Mouse (Mus musculus) hindbrain, embryonic 14.5 days (tissue): ENCODE measurements around the gene Cpeb1. TPM values are rescaled to one million over a fixed set of nuclear protein-coding genes. Genes with fewer than 3 reads are reported as not detected.

ENCODE experiments used
- ATAC-seq: fragments of 200-750 bp; cut with Nextera tagmentation; 2 replicates; pipeline ENCODE4 v1.8.0; 2017; ENCODE audit warnings: moderate number of reproducible peaks, mild to moderate bottlenecking, moderate TSS enrichment, moderate library complexity; ENCODE audit not compliant: low FRiP score
- DNase-seq: peaks from one replicate; pipeline ENCODE4 v3.0.0-alpha.2; 2015; ENCODE audit warnings: low spot score
- H3K27ac ChIP-seq: fragments of 300-500 bp; sonication (generic); 2 replicates; pipeline ENCODE4 v1.5.1; 2014; ENCODE audit warnings: mild to moderate bottlenecking, moderate library complexity
- H3K27me3 ChIP-seq: fragments of 300-500 bp; sonication (generic); 2 replicates; pipeline ENCODE4 v1.6.1; 2014; ENCODE audit warnings: mild to moderate bottlenecking, low read length, mixed read lengths; ENCODE audit not compliant: control insufficient read depth, insufficient read depth
- H3K36me3 ChIP-seq: fragments of 300-500 bp; sonication (generic); replicated peaks from 2 replicates; pipeline ENCODE4 v1.6.1; 2014; ENCODE audit not compliant: control insufficient read depth, insufficient read depth
- H3K4me1 ChIP-seq: fragments of 300-500 bp; sonication (generic); replicated peaks from 2 replicates; pipeline ENCODE4 v1.6.1; 2014; ENCODE audit warnings: antibody characterized with exemption, low read length, mixed read lengths; ENCODE audit not compliant: control insufficient read depth, insufficient read depth
- H3K4me2 ChIP-seq: fragments of 300-500 bp; sonication (generic); replicated peaks from 2 replicates; pipeline ENCODE4 v1.6.1; 2014; ENCODE audit warnings: mild to moderate bottlenecking, moderate library complexity
- H3K4me3 ChIP-seq: fragments of 300-500 bp; sonication (generic); replicated peaks from 2 replicates; pipeline ENCODE4 v1.5.1; 2014; ENCODE audit warnings: mild to moderate bottlenecking, low read length
- H3K9ac ChIP-seq: fragments of 300-500 bp; sonication (generic); 2 replicates; pipeline ENCODE4 v1.6.1; 2014
- H3K9me3 ChIP-seq: fragments of 300-500 bp; sonication (generic); 2 replicates; pipeline ENCODE4 v1.6.1; 2016; ENCODE audit warnings: low read length; ENCODE audit not compliant: control insufficient read depth
- WGBS: fragments of 180-500 bp; shearing (Covaris S2); extraction: QIAGEN DNeasy Blood & Tissue Kit; methylation state at CpG from one replicate; pipeline ENCODE4 v1.1.7; 2014; 5-methylcytosine and 5-hydroxymethylcytosine counted together
- polyA plus RNA-seq: library from polyadenylated mRNA; unstranded; fragments of >200 nt; fragmentation: Nextera tagmentation; extraction: Ambion mirVana; gene quantifications from 2 replicates; pipeline ENCODE4 v1.2.1, GENCODE M21; 2014

The Cpeb1 gene
- polyA plus RNA-seq, 1 experiment from 2014 or later = 6.2 TPM

DNA sequence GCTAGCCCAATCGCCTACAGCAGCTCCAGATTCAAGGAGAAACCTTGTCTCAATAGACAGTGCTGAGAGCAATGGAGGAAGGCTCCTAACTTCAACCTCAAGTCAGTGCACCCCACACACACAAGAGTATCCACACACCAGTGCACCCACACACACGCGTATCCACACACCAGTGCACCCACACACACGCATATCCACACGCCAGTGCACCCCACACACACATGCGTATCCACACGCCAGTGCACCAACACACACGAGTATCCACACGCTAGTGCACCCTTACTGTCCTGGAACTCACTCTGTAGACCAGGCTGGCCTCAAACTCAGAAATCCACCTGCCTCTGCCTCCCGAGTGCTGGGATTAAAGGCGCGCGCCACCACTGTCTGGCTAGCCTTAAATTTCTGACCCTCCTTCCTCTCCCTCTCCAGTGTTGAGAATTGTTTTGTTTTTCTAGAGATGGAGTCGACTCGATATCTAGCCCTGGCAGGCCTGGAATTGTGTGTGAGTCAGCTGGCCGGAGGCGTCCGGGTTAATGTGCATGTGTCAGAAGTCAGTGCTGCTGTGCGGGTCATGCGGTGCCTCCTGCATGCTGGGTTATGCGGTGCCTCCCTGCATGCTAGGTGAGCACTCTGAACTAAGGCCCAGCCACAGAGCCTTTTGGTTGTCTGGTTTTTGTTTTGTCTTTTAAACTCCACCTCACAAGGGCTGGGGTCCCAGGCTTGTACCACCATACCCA, 117.3 kb downstream of the Cpeb1 start:
- 97% methylated on average over 21 of the region's 21 CpGs for WGBS
- Histone ChIP-seq H3K9ac (no peak overlapping the region), H3K36me3 (peaks cover 50% of the 10 kb centered on the region), H3K9me3 (no peaks in the 10 kb centered on the region), H3K4me3 (no peak overlapping the region), H3K4me1 (peaks cover 7% of the 10 kb centered on the region; the same call in 1 of the 2 replicates), H3K4me2 (no peak overlapping the region), H3K27me3 (no peaks in the 10 kb centered on the region), H3K27ac (no peak overlapping the region)
- ATAC-seq (no peak), DNase-seq (no peak)

DNA sequence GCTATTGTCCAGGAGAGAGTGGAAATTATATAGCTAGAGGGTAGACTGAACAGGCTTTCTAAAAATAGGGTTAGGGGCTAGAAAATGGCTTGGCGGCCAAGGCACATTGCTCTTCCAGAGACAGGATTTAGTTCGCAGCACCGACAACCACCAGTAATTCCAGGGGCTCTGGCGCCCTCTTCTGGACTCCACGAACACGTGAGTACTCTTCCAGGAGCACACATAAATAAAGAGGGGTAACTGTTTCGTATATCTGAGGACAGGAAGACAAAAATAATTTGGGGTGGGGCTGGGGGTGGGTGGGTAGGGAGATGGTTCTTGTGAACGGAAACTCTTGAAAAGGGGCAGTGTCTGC, 118.9 kb downstream of the Cpeb1 start:
- Histone ChIP-seq H3K27me3 (no peaks in the 10 kb centered on the region), H3K9me3 (no peaks in the 10 kb centered on the region), H3K4me1 (0 out of 2 replicates have a peak, but pooled peaks cover 4% of the 10 kb centered on the region), H3K36me3 (peaks cover 43% of the 10 kb centered on the region), H3K4me2 (no peak overlapping the region), H3K4me3 (no peak overlapping the region), H3K9ac (no peak overlapping the region), H3K27ac (peak overlapping the region; percentile 9; the same call in 1 of the 2 replicates)
- DNase-seq = peak; percentile 64
- ATAC-seq = no peak
- WGBS = 30% methylated on average over 8 of the region's 8 CpGs

DNA sequence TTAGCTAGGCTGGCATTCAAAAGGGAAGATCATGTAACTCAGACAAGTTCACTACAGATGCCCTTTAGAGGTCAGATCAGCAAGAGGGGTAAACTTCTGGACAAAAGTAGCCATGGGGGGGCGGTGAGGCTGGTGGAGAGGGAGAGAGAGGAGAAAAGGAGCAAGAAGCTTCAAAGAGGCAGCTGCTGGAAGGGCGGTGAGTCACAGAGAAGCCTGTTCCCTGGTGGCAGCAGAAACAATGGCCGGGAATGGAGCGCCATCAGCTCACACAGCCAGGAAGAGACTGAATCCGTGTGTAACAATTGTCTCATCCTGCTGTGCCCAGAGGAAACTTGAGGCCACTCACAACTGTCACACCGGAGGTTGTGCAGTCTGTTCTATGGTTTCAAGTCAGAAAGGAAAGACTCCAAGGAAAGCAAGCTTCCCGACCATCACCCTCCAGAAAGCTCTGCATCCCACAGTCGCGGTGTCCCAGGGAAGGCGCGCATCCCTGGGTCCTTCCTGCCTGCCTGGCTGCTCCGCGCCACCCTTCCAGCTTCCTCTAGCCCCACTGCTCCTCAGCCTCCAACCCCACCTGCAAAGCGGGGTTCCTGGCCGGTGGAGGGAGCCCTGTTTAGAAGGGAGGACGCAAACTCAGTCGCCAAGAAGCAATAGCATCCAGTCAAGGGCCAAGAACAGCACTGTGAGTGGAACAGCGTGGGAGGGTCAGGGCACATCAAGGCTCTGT, 119.4 kb downstream of the Cpeb1 start:
- no peak overlapping the region for H3K9ac ChIP-seq
- H3K36me3 ChIP-seq = peaks cover 38% of the 10 kb centered on the region
- H3K27ac ChIP-seq = peak overlapping the region; percentile 9
- ATAC-seq (no peak), DNase-seq (no peak)
- no peaks in the 10 kb centered on the region for H3K9me3 ChIP-seq
- no peak overlapping the region for H3K4me2 ChIP-seq
- 31% methylated on average over 18 of the region's 18 CpGs for WGBS
- 0 out of 2 replicates have a peak, but pooled peaks cover 4% of the 10 kb centered on the region for H3K4me1 ChIP-seq
- no peaks in the 10 kb centered on the region for H3K27me3 ChIP-seq
- no peak overlapping the region for H3K4me3 ChIP-seq

DNA sequence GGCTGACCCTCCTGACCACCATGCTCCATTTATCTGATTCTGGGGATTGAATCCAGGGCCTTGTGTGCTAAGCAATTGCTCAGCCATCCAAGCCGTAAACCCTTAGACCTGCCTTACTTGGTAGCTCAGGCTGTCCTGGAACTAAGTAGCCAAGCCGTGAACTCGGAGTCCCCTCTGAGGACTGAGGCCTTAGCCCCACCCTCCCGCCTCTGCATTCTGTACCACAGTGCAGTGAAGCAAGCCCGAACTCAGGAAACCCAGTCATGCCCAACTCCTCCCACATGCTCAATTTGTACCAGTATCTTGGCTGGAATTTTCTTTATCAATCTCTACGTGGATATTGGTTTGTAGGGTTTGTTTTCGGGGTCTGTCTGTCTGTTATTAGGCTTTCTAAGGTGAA, 123.4 kb downstream of the Cpeb1 start:
- ATAC-seq (no peak), DNase-seq (no peak)
- Histone ChIP-seq H3K9ac (no peak overlapping the region), H3K9me3 (no peaks in the 10 kb centered on the region), H3K27me3 (no peaks in the 10 kb centered on the region), H3K4me2 (no peak overlapping the region), H3K27ac (no peak overlapping the region), H3K36me3 (peaks cover 16% of the 10 kb centered on the region), H3K4me1 (0 out of 2 replicates have a peak, but pooled peaks cover 4% of the 10 kb centered on the region), H3K4me3 (no peak overlapping the region)
- 83% methylated on average over 7 of the region's 7 CpGs for WGBS

DNA sequence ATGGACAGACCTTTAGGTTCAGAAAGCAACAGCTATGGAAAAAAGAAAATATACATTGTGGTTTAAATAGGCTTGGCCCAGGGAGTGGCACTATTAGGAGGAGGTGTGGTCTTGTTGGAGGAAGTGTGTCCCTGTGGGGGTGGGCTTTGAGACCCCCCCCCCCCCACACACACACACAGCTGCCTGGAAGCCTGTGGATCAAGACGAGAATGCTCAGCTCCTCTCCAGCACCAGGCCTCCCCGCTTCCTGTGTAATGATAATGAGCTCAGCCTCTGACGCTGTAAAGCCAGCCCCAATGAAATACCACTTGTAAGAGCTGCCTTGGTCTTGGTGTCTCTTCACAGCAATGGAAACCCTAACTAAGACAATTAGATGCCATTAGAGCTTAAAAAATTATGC, 124.5 kb downstream of the Cpeb1 start:
- Histone ChIP-seq H3K36me3 (peaks cover 16% of the 10 kb centered on the region), H3K9me3 (no peaks in the 10 kb centered on the region), H3K4me2 (no peak overlapping the region), H3K27ac (no peak overlapping the region), H3K4me3 (no peak overlapping the region), H3K27me3 (no peaks in the 10 kb centered on the region), H3K4me1 (no peaks in the 10 kb centered on the region), H3K9ac (no peak overlapping the region)
- WGBS = 8% methylated on average over 3 of the region's 3 CpGs
- ATAC-seq (no peak), DNase-seq (no peak)

DNA sequence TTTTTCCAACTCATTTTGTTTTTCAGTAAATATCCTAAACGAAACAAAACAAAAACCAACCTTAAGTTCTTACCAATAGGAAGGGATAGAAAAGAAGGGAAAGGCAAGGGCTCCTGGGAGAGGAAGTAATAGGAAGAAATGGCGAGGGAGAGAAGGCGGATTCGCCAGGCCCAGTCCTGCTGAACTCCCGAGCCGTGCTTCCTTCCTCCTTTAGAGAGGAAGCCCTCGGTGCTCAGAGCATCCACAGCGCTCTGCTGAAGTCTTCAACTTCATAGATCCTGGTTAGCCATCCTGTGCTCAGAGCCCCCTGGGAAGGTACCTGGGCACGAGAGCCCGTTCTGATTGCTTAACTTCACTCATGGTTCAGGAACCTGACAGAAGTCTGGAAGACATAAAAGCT, 127.6 kb downstream of the Cpeb1 start:
- Histone ChIP-seq H3K27me3 (no peaks in the 10 kb centered on the region), H3K27ac (no peak overlapping the region), H3K36me3 (peaks cover 11% of the 10 kb centered on the region), H3K4me1 (no peaks in the 10 kb centered on the region), H3K4me2 (no peak overlapping the region), H3K4me3 (no peak overlapping the region), H3K9me3 (no peaks in the 10 kb centered on the region), H3K9ac (no peak overlapping the region)
- 78% methylated on average over 10 of the region's 10 CpGs for WGBS
- no peak for DNase-seq
- no peak for ATAC-seq

DNA sequence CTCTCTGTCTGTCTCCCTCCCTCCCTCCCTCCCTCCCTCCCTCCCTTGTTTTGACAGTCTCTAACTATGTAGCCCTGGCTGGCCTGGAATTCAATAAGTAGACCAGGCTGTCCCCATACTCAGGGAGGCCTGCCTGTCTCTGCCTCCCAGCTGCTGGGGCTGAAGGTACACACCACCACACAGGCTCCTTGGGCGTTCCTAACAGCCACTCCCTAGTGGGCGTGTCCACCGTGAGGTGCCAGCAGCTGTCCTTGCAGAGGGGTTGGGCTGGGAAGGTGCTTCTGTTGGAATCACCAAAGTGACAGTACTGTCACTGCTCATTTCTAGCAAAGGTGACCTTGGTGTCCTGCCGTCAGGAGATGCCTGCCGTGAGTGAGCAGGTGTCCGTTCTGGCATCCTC, 128.4 kb downstream of the Cpeb1 start:
- H3K27me3 ChIP-seq = no peaks in the 10 kb centered on the region
- no peak overlapping the region for H3K4me3 ChIP-seq
- peaks cover 5% of the 10 kb centered on the region; the same call in 1 of the 2 replicates for H3K36me3 ChIP-seq
- no peak for ATAC-seq
- no peak overlapping the region for H3K4me2 ChIP-seq
- no peaks in the 10 kb centered on the region for H3K9me3 ChIP-seq
- no peak for DNase-seq
- H3K9ac ChIP-seq = no peak overlapping the region
- H3K4me1 ChIP-seq = no peaks in the 10 kb centered on the region
- WGBS = 81% methylated on average over 6 of the region's 6 CpGs
- H3K27ac ChIP-seq = no peak overlapping the region

DNA sequence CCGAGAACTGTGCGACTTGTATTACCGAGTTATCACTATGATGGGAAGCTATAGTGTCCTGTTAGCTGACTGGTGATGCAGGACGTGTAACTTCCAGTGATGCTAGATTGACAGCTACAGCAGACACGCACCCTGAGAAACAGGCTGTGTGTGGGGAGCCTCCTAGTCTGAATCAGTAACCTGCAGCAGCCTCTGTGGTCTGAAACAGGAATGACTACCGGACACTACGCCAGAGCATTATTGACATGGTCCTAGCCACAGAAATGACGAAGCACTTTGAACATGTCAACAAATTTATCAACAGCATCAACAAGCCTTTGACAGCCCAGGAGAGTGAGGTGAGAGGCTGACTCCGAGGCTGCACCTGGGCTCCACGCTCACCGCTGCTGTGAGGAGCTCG, 129.2 kb downstream of the Cpeb1 start:
- DNase-seq (no peak), ATAC-seq (no peak)
- Histone ChIP-seq H3K9ac (no peak overlapping the region), H3K4me2 (no peak overlapping the region), H3K9me3 (no peaks in the 10 kb centered on the region), H3K4me1 (no peaks in the 10 kb centered on the region), H3K27me3 (no peaks in the 10 kb centered on the region), H3K4me3 (no peak overlapping the region), H3K36me3 (peaks cover 5% of the 10 kb centered on the region; the same call in 1 of the 2 replicates), H3K27ac (no peak overlapping the region)
- WGBS = 87% methylated on average over 12 of the region's 12 CpGs

DNA sequence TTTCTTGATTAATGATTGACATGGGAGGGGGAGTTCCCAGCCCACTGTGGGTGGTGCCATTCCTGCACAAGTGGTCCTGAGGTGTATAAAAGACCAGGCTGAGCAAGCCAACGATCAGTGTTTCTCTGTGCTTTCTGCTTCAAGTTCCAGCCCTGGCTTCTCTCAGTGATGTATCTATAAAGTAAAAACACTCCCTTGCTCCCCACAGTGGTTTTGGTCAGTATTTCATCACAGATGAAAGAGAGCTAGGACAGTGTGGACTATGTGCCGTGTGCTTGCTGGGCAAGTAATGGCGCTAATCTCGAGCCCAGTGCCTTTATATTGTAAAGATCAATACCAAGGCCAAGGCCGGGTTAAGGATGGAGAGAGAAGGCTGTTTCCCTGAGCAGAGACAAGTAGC, 133.5 kb downstream of the Cpeb1 start:
- Histone ChIP-seq H3K9me3 (no peaks in the 10 kb centered on the region), H3K4me3 (no peak overlapping the region), H3K4me1 (no peaks in the 10 kb centered on the region), H3K36me3 (no peaks in the 10 kb centered on the region), H3K27me3 (no peaks in the 10 kb centered on the region), H3K4me2 (no peak overlapping the region), H3K9ac (no peak overlapping the region), H3K27ac (no peak overlapping the region)
- ATAC-seq (no peak), DNase-seq (no peak)
- WGBS = 82% methylated on average over 5 of the region's 5 CpGs
